Mouse (Mus musculus) urinary bladder, adult 2 months (tissue): Measurements from ENCODE around the gene Pop5. TPM values are rescaled to one million over a fixed set of nuclear protein-coding genes. Genes with fewer than 3 reads are reported as not detected.

Experiments
- DNase-seq: peaks from one replicate; pipeline ENCODE4 v3.0.0; 2022; ENCODE audit warnings: low spot score
- polyA plus RNA-seq: library from polyadenylated mRNA; depleted of rRNA; stranded (reverse); fragments of >200 nt; gene quantifications from 2 replicates; pipeline ENCODE4 v1.2.3, GENCODE M21; 2012; rRNA removed

Gene Pop5
- polyA plus RNA-seq: 52.7 and 63.5 TPM in 2 replicates

GRCm38 (mm10) chr5:115235786-115236263 is at the start of gene Pop5:
TSS of gene Pop5 (plus strand) at chr5:115235836.
- peak; percentile 75 for DNase-seq

DNA sequence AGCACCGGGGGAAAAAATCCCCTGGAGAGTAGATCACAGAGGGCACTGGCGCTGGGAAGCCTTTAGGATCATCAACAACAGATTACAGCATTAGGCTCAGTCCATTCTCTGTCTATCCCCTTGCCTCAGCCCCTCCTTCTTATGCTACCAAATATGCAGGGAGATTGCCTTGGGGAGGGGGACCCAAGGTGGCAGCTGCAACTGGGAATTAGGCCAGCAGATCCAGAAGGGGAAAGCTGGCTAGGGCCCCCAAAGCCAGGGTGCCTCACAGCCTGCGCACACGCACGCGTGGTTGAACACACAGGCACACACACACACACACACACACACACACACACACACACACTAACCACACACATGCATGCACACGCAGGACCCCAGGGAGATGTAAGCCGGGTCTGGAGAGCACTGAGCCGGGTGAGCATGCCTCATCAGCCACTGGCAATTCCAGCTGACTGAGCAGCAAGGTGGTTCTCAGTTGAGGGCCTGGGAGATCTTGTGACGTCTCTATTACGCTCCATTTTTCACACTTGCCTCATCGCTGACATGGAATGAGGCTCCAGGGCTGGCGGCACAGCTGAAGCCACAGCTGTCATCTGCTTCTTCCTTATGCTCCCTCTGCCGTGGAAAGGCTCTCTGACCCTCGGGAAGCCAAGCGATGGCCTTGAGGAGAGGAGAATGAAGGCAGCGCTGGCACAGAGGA is 49.1 kb upstream of the Pop5 start:
- DNase-seq: no peak

GRCm38 (mm10) chr5:115187188-115188131 is 48.2 kb upstream of the Pop5 start:
- DNase-seq: peak; percentile 88

- DNase-seq: no peak
These were observed 46.8 kb upstream of the Pop5 start for GRCm38 (mm10) chr5:115188824-115189223.

DNA sequence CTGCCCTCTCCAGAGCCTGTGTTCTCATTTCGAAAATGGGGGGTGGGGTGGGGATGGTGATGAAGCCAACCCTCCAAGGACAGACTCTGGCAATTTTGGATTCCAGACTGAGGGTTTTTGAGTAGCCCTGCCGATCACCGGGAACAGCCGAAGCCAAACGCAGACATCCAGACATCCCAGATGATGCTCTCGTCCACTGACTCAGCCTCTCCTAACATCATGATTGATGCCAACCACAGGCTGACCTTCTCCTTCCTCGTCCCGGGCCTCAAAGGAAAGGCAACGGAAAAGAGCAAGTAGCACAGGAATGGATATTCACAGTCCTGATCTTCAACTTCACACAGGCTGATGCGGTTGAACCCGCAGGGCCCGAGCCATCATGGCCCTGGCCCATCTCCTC is 45.6 kb upstream of the Pop5 start:
- DNase-seq: no peak

GRCm38 (mm10) chr5:115191880-115192827 is 43.5 kb upstream of the Pop5 start:
- no peak for DNase-seq

- no peak for DNase-seq
These were observed 42.8 kb upstream of the Pop5 start for GRCm38 (mm10) chr5:115192828-115193195.

GRCm38 (mm10) chr5:115193226-115193625 is 42.4 kb upstream of the Pop5 start:
- DNase-seq: peak; percentile 52

- DNase-seq: no peak
These were observed 41.7 kb upstream of the Pop5 start, which contains the start of gene Cabp1 for GRCm38 (mm10) chr5:115193669-115194625. TSS of gene Cabp1 (minus strand) at chr5:115194381.

DNA sequence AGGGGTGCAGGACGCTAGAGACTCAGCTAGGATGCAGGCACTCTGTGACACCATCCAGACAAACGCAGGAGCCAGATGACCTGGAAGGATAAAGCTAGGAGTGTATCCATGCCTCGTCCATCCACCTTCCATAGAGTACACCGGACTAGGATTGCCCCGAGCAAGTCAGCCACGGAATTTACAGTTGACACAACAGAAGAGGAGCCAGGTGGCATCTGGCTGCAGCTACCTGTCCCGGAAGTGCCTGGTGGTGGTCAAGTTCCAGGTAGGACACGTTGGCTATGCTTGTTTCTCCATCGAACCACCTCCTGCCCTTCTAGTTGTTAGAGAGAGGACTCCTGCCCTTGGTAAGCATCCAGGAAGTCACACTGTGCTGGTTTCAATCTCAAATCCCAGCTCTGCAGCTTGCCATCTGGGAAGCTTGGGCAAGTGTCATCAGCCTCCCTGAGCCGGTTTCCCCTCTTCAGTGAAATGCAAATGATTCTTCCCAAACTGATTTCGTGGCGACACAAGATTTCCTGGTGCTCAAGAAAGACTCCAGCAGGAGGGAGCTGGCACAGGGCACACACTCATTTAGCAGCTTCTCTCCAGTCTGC is 40.9 kb upstream of the Pop5 start:
- DNase-seq: no peak

DNA sequence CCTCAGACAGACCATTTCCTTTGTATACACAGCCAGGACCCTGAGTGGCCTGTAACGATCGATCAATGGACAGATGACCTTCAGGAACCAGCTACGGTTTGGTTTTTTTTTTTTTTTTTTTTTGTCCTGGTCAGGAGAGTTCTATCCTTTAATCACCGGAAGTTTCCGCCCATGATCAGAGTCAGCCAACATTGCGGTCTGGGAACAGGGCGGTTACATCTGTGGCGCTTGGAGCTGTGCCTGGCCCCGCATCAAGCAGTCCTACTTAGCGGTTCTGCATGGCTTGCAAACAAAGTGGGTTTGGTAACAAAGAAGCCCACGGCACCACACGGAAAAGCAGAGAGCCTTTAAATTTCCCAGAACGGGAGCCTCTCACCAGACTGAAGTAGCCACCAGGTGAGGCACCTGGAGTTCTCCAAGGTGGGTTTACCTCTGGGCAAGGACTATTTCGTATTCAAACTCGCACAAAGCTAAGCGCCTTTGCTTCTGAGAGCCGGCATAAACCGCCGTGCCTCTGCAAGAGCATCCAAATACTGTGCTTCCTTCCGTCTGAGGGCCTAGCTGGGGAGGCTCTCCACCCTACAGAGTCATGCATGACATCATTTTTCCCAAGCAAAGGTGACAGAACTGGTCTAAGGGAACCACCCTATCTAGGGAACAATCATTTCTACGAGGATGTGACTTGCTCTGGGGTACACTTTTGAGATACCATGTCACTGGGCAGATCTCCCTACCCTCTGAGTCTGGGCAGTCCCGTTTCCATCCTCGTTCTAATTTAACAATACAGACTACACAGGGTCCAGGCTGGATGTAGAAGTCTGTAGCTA is 31.7 kb upstream of the Pop5 start:
- no peak for DNase-seq

GRCm38 (mm10) chr5:115204562-115205311 is 30.9 kb upstream of the Pop5 start:
- DNase-seq: no peak

- no peak for DNase-seq
These were observed 28.4 kb upstream of the Pop5 start for GRCm38 (mm10) chr5:115207244-115207643.

DNA sequence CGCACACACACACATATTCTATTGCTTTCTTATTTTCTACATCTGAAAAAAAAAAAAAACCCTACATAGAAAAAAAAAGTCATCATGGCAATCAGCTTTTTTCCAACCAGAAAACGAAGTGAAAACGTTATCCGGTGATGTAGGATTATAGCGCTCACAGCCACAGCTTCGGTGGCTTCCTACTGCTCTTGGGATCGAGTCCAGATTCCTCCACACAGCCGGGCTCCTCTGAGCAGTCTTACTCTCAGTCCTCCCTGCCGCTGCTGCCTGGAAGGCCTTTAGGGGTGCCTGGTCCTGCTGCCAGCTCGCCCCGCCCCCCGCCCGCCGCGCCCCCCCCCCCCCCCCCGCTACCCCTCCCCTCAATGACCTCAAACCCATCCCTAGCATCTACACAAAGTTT is 27.7 kb upstream of the Pop5 start:
- DNase-seq: no peak

DNA sequence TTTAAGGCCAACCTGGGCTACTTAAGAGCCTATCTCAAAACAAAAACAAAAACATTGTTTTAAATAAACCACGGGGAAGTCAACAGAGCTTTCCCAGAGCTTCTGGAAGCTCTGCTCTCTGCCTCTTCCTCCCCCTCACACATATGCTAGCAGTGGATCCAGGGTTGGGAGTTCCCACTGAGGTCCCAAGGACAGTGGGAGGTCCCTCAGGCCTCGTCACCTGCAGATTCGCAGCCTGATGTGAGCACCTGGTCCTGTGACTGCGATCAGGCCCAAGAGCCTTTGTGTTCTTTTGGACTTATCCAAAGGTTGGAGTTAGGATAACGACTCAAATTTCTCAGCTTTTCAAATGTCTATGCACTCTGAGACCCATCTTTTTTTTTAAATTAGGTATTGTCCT is 27.0 kb upstream of the Pop5 start:
- DNase-seq: no peak

- DNase-seq: no peak
These were observed 25.3 kb upstream of the Pop5 start for GRCm38 (mm10) chr5:115210380-115210779.

DNA sequence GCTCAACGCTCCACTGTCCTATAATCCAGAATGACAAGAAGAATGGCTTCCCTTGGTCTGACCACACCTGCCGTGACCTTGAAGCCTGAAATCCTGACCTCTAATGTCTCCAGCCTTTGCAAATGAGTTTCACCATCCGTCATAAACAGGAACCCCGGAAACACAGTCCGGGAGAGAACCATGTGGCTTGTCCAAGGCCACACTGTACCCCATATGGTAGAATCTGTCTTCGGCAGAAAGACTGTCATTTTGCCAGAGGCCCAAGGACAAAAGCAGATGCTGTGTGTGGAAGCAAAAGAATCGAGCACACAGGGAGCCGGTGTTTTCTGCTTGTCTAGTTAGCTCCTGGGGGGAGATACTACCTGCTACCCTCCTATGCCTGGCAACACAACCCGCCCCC is 23.2 kb upstream of the Pop5 start:
- DNase-seq: no peak

GRCm38 (mm10) chr5:115212861-115213260 is 22.8 kb upstream of the Pop5 start:
- DNase-seq: no peak
